Mouse (Mus musculus) bone marrow, adult 2 months (tissue): ENCODE measurements around the gene Clec4g. TPM values are rescaled to one million over a fixed set of nuclear protein-coding genes. Genes with fewer than 3 reads are reported as not detected.
A peak's percentile ranks its signal among the peaks of the same experiment; 100 is the strongest.

Experiments used
- H3K27ac ChIP-seq: fragments of 200-500 bp; 2 replicates; pipeline ENCODE4 v1.5.1; 2012; ENCODE audit warnings: low read depth, mild to moderate bottlenecking, control low read depth, inconsistent platforms, low read length; ENCODE audit not compliant: control insufficient read depth, poor library complexity, insufficient read depth
- H3K4me1 ChIP-seq: fragments of 200-500 bp; 2 replicates; pipeline ENCODE4 v1.6.1; 2011; ENCODE audit warnings: low read length; ENCODE audit not compliant: control insufficient read depth, insufficient read depth
- H3K4me3 ChIP-seq: fragments of 200-500 bp; replicated peaks from 2 replicates; pipeline ENCODE3; 2011; ENCODE audit warnings: mild to moderate bottlenecking, low read depth, low read length, control low read depth; ENCODE audit not compliant: control insufficient read depth
- CTCF ChIP-seq: fragments of 200-500 bp; IDR thresholded peaks from 2 replicates; pipeline ENCODE4 v1.5.1; 2011; ENCODE audit warnings: low read length, control low read depth; ENCODE audit not compliant: control insufficient read depth, insufficient read depth
- POLR2A ChIP-seq: fragments of 200-500 bp; IDR thresholded peaks from 2 replicates; pipeline ENCODE4 v1.6.1; 2011; ENCODE audit warnings: low read depth, mild to moderate bottlenecking, control low read depth, low read length, borderline replicate concordance; ENCODE audit not compliant: control insufficient read depth
- WGBS: fragments of 180-500 bp; shearing (Covaris S2); methylation state at CpG from one replicate; pipeline ENCODE4 v1.1.7; 2018; 5-methylcytosine and 5-hydroxymethylcytosine counted together
- polyA plus RNA-seq: library from polyadenylated mRNA; stranded (reverse); fragments of >200 nt; gene quantifications from 2 replicates; pipeline ENCODE4 v1.2.4, GENCODE M21; 2011; ENCODE audit warnings: low replicate concordance; ENCODE audit not compliant: missing spikeins, insufficient read depth, insufficient read length

Clec4g gene
- polyA plus RNA-seq, 1 experiment, result not detected

GRCm38 (mm10) chr8:3717321-3717954 is 3.0 kb downstream of the Clec4g start:
- no peaks in the 10 kb centered on the region for H3K4me1 ChIP-seq
- no peak for TF ChIP-seq POLR2A
- TF ChIP-seq CTCF, result no peak
- H3K4me3 ChIP-seq, result no peak overlapping the region
- no peak overlapping the region for H3K27ac ChIP-seq
- WGBS, result 85% methylated on average over 12 of the region's 12 CpGs

GRCm38 (mm10) chr8:3711646-3712045 is 8.8 kb downstream of the Clec4g start:
- Histone ChIP-seq H3K4me3 (peak overlapping the region; percentile 47), H3K4me1 (peaks cover 9% of the 10 kb centered on the region), H3K27ac (peak overlapping the region; percentile 79)
- WGBS, result 2% methylated on average over 2 of the region's 2 CpGs
- TF ChIP-seq POLR2A, result no peak
- no peak for TF ChIP-seq CTCF

- TF ChIP-seq CTCF (no peak), POLR2A (no peak)
- 33% methylated on average over 3 of the region's 3 CpGs for WGBS
- H3K27ac ChIP-seq, result peak overlapping the region; percentile 87
- H3K4me1 ChIP-seq, result peaks cover 9% of the 10 kb centered on the region
- H3K4me3 ChIP-seq, result no peak overlapping the region
Measured at GRCm38 (mm10) chr8:3710312-3710711, 10.1 kb downstream of the Clec4g start.

- H3K27ac ChIP-seq, result no peak overlapping the region
- 78% methylated on average over 7 of the region's 7 CpGs for WGBS
Measured at GRCm38 (mm10) chr8:3707611-3708010, 12.8 kb downstream of the Clec4g start.

GRCm38 (mm10) chr8:3705711-3706110 is 14.7 kb downstream of the Clec4g start:
- no peak overlapping the region for H3K27ac ChIP-seq
- H3K4me3 ChIP-seq, result no peak overlapping the region
- H3K4me1 ChIP-seq, result peaks cover 5% of the 10 kb centered on the region
- no peak for TF ChIP-seq POLR2A
- TF ChIP-seq CTCF, result peak; percentile 37
- 37% methylated on average over 4 of the region's 4 CpGs for WGBS

More at GRCm38 (mm10) chr8:3707611-3708010, 12.8 kb downstream of the Clec4g start:
- H3K4me3 ChIP-seq, result no peak overlapping the region
- H3K4me1 ChIP-seq, result peaks cover 9% of the 10 kb centered on the region
- no peak for TF ChIP-seq CTCF
- TF ChIP-seq POLR2A, result no peak

GRCm38 (mm10) chr8:3701491-3701890 is 19.0 kb downstream of the Clec4g start:
- no peak overlapping the region for H3K4me3 ChIP-seq
- TF ChIP-seq CTCF (no peak), POLR2A (no peak)
- no peaks in the 10 kb centered on the region for H3K4me1 ChIP-seq
- no peak overlapping the region for H3K27ac ChIP-seq
- WGBS, result 90% methylated on average over 1 of the region's 1 CpGs

GRCm38 (mm10) chr8:3694121-3694520 is 26.3 kb downstream of the Clec4g start, which contains the start of gene Fcer2a:
Gene Fcer2a (minus strand): TSS chr8:3694175.
- TF ChIP-seq CTCF, result no peak
- TF ChIP-seq POLR2A, result no peak
- Histone ChIP-seq H3K27ac (no peak within 1 kb of the TSS), H3K4me3 (peak within 1 kb of the TSS; percentile 42), H3K4me1 (no peaks in the 10 kb centered on the region)
- WGBS, result 38% methylated on average over 3 of the region's 3 CpGs

- no peaks in the 10 kb centered on the region for H3K4me1 ChIP-seq
- H3K4me3 ChIP-seq, result no peak overlapping the region
- 56% methylated on average over 3 of the region's 3 CpGs for WGBS
- no peak overlapping the region for H3K27ac ChIP-seq
- TF ChIP-seq POLR2A, result no peak
- no peak for TF ChIP-seq CTCF
Measured at GRCm38 (mm10) chr8:3690774-3691173, 29.7 kb downstream of the Clec4g start.
